Mouse (Mus musculus): ENCODE data around the gene Smok3b.
A peak's percentile ranks its signal among the peaks of the same experiment; 100 is the strongest.
"Not testable (repeated sequence)": the region's sequence is repeated elsewhere in the genome, so short reads cannot be mapped to it uniquely, and the experiment has no call there.

Gene Smok3b

GRCm38 (mm10) chr5:138020961-138021479 is at the start of gene Smok3b, which contains the start of gene Smok3a:
TSS of gene Smok3b (plus strand) at chr5:138021429.
TSS of gene Smok3a (plus strand) at chr5:138021261.
- not testable (repeated sequence) for DNase-seq (ENCODE audit: low read depth)

DNA sequence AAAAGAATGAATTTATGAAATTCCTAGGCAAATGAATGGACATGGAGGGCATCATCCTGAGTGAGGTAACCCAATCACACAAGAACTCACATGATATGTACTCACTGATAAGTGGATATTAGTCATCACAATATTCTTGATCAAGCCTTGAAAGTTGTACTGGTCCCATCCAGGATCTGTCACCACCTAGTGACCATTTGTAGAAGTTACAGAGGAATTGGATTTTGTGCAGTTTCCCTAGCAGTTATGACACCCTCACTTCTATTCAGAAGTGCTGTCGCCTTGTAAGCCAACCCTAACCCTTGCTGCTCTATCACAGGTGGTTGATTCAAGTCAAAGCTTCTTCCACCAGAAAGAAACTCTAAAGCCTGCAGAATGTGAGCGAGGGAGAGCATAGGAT is 48.1 kb upstream of the Smok3b start:
- peak; percentile 16 for DNase-seq (ENCODE audit: low read depth)

DNA sequence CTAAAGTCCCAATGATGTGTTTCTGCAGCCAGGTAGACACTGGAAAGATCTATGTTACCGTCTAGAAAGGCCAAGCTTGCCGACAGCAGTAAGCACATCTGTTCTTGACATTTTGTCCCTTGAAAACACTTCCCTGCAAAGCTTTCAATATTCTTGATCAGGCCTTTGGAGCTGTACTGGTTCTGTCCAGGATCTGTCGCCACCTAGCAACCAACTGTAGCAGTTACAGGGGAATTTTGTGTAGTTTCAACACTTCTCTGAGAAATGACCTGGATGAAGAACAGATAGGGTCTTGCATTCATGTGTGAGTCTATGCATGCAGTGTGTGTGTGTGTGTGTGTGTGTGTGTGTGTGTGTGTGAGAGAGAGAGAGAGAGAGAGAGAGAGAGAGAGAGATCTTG is 47.5 kb upstream of the Smok3b start:
- peak; percentile 47 for DNase-seq (ENCODE audit: low read depth)

- no peak for DNase-seq (ENCODE audit: low read depth)
These were observed 46.5 kb upstream of the Smok3b start for GRCm38 (mm10) chr5:137974724-137975123.

- no peak for DNase-seq (ENCODE audit: low read depth)
These were observed 45.8 kb upstream of the Smok3b start for GRCm38 (mm10) chr5:137975434-137975833.

- no peak for DNase-seq (ENCODE audit: low read depth)
These were observed 43.9 kb upstream of the Smok3b start for GRCm38 (mm10) chr5:137977291-137977690.

GRCm38 (mm10) chr5:137979081-137979480 is 42.1 kb upstream of the Smok3b start:
- DNase-seq (ENCODE audit: low read depth) = no peak

GRCm38 (mm10) chr5:137981300-137981699 is 39.9 kb upstream of the Smok3b start, which contains the start of gene Azgp1:
TSS of gene Azgp1 (plus strand) at chr5:137981520.
- no peak for DNase-seq (ENCODE audit: low read depth)

GRCm38 (mm10) chr5:137986351-137986750 is 34.9 kb upstream of the Smok3b start:
- DNase-seq (ENCODE audit: low read depth) = no peak

GRCm38 (mm10) chr5:138009437-138009836 is 11.8 kb upstream of the Smok3b start:
- no peak for DNase-seq (ENCODE audit: low read depth)

- DNase-seq (ENCODE audit: low read depth) = no peak
These were observed 8.8 kb upstream of the Smok3b start for GRCm38 (mm10) chr5:138012382-138012781.

DNA sequence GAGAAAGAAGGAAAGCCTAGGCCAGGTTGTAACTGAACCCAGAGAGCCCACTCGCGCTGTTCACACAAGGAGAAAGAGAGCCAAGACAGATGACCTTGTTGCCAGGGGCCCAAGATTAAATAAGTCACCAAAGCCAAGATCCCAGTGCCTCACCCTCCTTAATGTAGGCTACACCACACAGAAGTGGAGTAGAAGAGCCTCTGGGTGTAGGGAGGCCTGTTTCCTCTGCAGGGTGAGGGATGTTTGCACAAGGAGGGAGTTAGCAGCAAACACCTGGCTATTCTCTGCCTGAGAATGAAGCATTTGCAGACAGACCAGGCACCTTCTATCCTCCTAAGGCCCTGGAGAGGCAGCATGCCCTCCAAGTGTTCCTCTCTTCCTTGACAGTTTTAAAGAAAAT is 4.7 kb upstream of the Smok3b start:
- no peak for DNase-seq (ENCODE audit: low read depth)

GRCm38 (mm10) chr5:138016997-138017396 is 4.2 kb upstream of the Smok3b start:
- DNase-seq (ENCODE audit: low read depth) = no peak

DNA sequence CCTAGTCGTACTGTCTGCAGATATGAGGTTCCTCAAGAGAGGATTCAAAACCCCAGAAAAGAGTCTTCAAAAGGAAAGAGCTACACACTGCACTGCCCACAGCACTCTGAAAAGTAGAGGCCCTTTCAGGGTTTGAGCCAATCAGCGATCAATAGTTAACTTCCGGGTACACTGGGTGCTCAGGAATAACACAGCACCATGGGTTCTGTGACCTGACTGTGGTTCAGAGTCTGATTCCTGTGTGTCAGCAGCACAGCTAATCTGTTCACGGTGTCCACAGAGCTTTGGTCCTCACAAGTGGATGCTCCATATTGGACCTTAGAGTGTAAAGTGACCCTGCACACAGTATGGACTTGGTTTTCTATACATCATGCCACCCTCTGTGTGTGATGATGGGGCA is 1.7 kb upstream of the Smok3b start:
- not testable (repeated sequence) for DNase-seq (ENCODE audit: low read depth)

DNA sequence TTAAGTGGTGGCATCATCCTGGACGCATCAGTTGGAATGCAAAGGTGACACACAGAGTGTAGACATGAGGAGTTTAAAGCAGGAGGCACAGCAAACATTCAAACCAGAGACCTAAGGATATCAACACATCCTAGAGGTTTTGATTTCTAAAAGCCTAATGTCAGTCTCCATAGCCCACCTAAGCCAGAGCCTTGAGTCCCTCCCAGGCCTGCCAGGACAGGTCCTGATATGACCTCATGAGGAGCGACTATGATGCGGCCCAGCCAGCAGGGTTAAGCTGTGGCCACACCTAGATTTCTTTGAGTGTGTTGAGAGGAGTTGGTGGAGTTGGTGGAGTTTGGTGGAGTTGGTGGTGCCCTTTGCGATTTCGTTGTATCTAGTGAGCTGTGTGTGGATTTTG is 31.7 kb downstream of the Smok3b start, which contains the start of gene Smok3c:
Gene Smok3c, plus strand, starts transcription at position 301 of the 400 bp plus-strand sequence.
- DNase-seq (ENCODE audit: low read depth) = not testable (repeated sequence)

DNA sequence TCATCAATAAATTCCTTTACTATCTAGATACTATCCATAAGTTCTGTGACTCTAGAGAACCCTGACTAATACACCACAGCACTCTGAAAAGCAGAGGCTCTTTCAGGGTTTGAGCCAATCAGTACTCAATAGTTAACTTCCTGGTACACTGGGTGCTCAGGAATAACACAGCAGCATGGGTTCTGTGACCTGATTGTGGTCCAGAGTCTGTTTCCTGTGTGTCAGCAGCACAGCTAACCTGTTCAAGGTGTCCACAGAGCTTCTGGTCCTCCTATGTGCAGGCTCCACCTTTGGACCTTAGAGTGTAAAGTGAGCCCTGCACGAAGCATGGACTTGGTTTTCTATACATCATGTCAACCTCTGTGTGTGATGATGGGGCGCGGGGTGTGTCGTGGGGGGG is 52.6 kb downstream of the Smok3b start:
- DNase-seq (ENCODE audit: low read depth) = no peak

GRCm38 (mm10) chr5:138075684-138076083 is 54.5 kb downstream of the Smok3b start:
- DNase-seq (ENCODE audit: low read depth) = no peak

DNA sequence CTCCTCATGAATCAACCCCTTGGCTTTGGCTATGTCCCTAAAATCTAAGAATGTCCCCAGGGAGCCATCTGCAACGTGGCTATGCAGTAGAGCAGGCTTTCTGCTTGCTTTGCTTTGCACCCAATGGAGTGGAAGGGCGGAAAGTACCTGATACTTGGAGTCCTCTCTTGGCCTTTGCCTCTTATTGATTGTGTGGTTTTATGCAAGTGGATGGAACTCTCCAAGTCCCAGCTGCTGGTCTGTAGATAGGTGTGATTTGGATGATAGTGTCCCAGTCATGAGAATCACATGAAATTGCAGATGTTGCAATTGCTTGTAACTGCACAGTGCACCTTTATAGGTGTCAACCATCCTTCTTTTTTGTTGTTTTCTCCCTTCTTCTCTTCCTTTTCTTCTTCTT is 54.9 kb downstream of the Smok3b start:
- no peak for DNase-seq (ENCODE audit: low read depth)

GRCm38 (mm10) chr5:138080456-138080855 is 59.2 kb downstream of the Smok3b start:
- no peak for DNase-seq (ENCODE audit: low read depth)

GRCm38 (mm10) chr5:138081446-138081845 is 60.2 kb downstream of the Smok3b start:
- no peak for DNase-seq (ENCODE audit: low read depth)

- no peak for DNase-seq (ENCODE audit: low read depth)
These were observed 62.2 kb downstream of the Smok3b start for GRCm38 (mm10) chr5:138083318-138083900.

DNA sequence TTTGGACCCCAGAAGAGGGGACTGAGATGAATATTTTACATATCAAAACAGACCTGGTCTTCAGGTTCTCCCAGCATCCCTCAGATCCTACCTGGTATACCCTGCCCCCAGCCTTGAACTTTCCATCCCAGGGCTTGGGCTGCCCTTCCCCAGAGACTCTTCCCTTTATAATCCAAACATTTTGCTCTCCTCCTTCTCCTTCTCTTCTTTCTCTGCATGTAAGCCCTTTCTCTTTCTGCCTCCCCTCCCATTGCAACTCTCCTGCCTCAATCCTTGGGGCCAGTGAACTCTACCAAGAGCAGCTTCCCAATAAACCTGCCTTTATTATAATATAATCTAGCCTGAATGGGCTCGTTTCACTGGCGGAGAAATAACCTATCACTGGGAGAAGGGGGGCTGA is 62.7 kb downstream of the Smok3b start:
- no peak for DNase-seq (ENCODE audit: low read depth)

DNA sequence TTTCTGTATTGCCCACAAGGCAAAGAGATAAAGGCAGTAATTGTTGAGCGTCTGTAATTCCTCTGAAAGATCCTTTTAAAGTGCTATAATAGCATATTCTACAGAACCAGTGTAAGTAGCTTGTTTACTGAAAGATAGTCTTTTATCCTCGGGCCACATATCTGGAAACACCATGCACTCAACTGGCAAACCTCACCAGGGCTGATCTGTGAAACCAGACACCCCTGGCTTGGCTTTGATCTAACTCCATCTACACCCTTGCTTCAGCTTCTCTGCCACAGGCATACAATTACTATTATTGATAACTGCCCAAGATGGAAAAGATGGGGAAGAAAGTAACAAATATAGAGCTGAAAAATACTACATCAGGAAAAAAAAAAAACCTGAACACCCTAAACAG is 63.3 kb downstream of the Smok3b start:
- no peak for DNase-seq (ENCODE audit: low read depth)

GRCm38 (mm10) chr5:138084996-138085395 is 63.8 kb downstream of the Smok3b start, which contains the start of gene Zkscan1:
TSS of gene Zkscan1 (plus strand) at chr5:138085084.
- DNase-seq (ENCODE audit: low read depth) = peak; percentile 93
